ENCODE assay signal across 1 mouse cellular context in genomic region chr2:132579689-132580088, GRCm38 (mm10).
TF ChIP-seq lines count a peak whose summit lies in the region.

No protein-coding gene starts in this region.

TF ChIP-seq in MEL, 35 proteins besides CTCF, POLR2A, EP300 and RAD21 (continued from another document):
- TF ChIP-seq TAL1 (IDR thresholded peaks at IDR 0.05; ENCODE audit: low read length) (peak; percentile 44), MXI1 (IDR thresholded peaks at IDR 0.05; ENCODE audit: low read depth, low read length) (peak; percentile 37; the same call in 1 of the 2 replicates), MAFK (IDR thresholded peaks at IDR 0.05; ENCODE audit: borderline replicate concordance, low read depth, low read length) (no peak)
